ENCODE assay signal across 10 mouse cellular contexts in the genomic region with DNA sequence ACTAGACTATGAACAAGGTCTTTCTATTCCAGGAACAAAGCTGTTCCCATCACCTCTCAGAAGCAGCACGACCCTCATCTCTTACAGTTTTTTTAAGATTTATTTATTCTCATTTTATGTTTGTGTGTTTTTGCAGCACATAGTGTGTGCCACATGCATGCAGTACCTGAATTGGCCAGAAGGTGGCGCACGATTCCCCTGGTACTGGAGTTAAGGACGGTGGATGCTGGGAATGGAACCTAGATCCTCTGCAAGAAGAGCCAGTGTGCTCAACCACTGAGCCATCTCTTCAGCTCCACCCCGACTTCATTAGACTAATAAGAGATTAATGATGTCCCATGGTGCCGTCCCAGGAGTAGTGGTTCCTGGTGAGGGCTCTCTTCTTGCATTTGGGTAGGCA. TPM values are rescaled to one million over a fixed set of nuclear protein-coding genes. Genes with fewer than 3 reads are reported as not detected.
DNase-seq lines count a peak whose midpoint lies in the region; ATAC-seq and TF ChIP-seq lines count a peak whose summit lies in the region.
"Had no signal": no experiment of that assay in that cellular context is flagged by ENCODE, and none has a peak within 500 bp of the region (broad histone marks: within the 10 kb centered on the region; RNA-seq: fewer than 3 reads in every experiment).

No protein-coding gene starts in this region.

- peak; percentile 83 for TF ChIP-seq CTCF in layer of hippocampus, adult 2 months (conservative IDR thresholded peaks at IDR 0.05)

- H3K27ac ChIP-seq in layer of hippocampus, adult 2 months: no peak overlapping the region
- H3K27ac ChIP-seq: hindbrain, embryonic 15.5 days had no signal

- no peak overlapping the region for H3K4me3 ChIP-seq in layer of hippocampus, adult 2 months
- H3K4me3 ChIP-seq: hindbrain, embryonic 15.5 days; myocyte had no signal

- no peak for ATAC-seq in CD4-positive, CD25-positive, alpha-beta regulatory T cell, adult 4 months
- no peak for ATAC-seq in inflammation-experienced regulatory T-cells, adult 6 months

- intact Hi-C loops in heart, postnatal 36 days (cut with DNase I): no loop called here

- peak; percentile 77 for DNase-seq in CD4-positive, CD25-positive, alpha-beta regulatory T cell, adult 2 months (ENCODE audit: low read depth, low spot score)
- no peak for DNase-seq in layer of hippocampus, adult 2 months (ENCODE audit: low spot score in 2 of 2)
- no peak for DNase-seq in layer of hippocampus, postnatal 14 days (ENCODE audit: low spot score in 2 of 2)
- peak; percentile 42 to 50 for DNase-seq in adrenal gland, postnatal 36 days
- peak; percentile 13 to 64 for DNase-seq in heart, postnatal 36 days
- peak; percentile 51 for DNase-seq in retina, embryonic 14.5 days (ENCODE audit: low spot score)

RNA-seq across cellular contexts. Expression of gene Erg, which starts 29.2 kb away (rescaled TPM):
- not detected for polyA plus RNA-seq in CD4-positive, CD25-positive, alpha-beta regulatory T cell, adult 4 months (2017; shearing (Covaris generic))
- total RNA-seq in layer of hippocampus, adult 2 months (2021): 1 to 10 TPM; 4.4 to 4.6 TPM
- 1 to 10 TPM; 7.0 to 7.1 TPM for total RNA-seq in layer of hippocampus, postnatal 14 days (2021)
- total RNA-seq in adrenal gland, postnatal 36 days (2021): 10 to 100 TPM; 15.6 to 19.5 TPM
- 10 to 100 TPM; 31.8 to 32.1 TPM for total RNA-seq in heart, postnatal 36 days (2021)
- polyA plus RNA-seq in inflammation-experienced regulatory T-cells, adult 6 months (2017; shearing (Covaris generic)): not detected

Comparison
In these comparisons a context has a peak if more than half of its experiments do, and no peak if none do; other contexts are left out.
1. DNase-seq: peak in CD4-positive, CD25-positive, alpha-beta regulatory T cell, adult 2 months (single experiment), adrenal gland, postnatal 36 days (2 of 2), heart, postnatal 36 days (2 of 2) and retina, embryonic 14.5 days (single experiment); none in layer of hippocampus, adult 2 months (0 of 2) and layer of hippocampus, postnatal 14 days (0 of 2).